Mouse (Mus musculus): Measurements from ENCODE around the gene Nat8l.

The Nat8l gene

DNA sequence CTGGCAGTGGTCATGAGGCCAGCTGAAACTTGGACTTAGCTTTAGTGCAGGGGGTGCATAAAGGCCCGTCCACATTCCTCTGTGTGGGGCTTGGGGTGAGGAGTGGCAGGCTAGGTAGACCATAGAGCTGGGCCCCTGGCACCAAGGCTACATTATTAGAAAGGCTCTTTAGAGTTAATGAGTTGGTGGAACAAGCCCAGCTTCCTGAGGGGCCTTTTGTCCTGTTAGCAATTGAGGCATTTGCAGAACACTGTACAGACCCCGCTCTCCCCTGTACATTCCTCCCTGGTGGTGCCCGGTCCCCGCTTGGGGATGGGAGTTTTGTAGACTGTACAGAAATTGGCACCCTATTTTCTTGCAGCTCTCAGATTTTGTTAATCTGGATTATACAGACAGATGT lies 6.9 kb downstream of the Nat8l start:
- DNase-seq (ENCODE audit: low spot score) = no peak

DNA sequence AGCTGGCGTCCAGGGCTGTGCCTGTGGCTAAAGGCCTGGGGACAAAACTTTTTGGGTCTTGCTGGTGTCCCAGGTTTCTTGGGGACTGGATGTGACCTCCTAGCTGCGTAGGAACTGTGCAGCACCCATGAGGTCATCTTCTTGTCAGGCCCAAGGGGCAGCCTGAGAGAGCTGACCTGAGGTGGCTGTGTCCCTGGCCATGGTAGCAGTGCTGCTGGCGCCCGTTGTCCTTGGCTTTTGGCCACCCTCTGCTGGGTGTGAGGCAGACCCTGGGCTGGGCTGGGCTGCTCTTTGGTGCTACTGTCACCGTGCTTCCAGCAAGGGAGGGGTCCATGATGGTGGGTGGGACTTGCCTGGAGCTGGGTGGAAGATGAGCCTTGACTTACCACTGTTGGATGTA lies 8.8 kb downstream of the Nat8l start:
- DNase-seq (ENCODE audit: low spot score) = no peak

DNA sequence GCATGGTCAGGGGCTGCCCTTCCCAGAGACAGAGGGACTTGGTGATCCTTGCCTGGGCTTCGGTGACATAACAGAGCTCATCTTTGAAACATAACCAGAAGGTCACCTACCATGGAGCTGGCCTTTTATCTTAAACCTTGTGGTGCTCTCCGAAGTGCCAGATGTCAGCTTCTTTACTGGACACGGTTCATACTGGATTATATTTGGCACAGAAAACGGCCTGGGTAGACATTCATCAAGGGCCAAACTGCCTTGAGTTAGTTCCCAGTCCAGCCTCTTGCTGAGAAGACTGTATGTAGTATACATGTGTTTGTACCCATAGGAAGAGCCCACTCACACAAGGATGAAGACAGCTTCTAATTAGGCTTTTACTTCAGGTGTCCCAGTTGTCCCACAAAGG lies 11.0 kb downstream of the Nat8l start:
- DNase-seq (ENCODE audit: low spot score) = no peak

DNA sequence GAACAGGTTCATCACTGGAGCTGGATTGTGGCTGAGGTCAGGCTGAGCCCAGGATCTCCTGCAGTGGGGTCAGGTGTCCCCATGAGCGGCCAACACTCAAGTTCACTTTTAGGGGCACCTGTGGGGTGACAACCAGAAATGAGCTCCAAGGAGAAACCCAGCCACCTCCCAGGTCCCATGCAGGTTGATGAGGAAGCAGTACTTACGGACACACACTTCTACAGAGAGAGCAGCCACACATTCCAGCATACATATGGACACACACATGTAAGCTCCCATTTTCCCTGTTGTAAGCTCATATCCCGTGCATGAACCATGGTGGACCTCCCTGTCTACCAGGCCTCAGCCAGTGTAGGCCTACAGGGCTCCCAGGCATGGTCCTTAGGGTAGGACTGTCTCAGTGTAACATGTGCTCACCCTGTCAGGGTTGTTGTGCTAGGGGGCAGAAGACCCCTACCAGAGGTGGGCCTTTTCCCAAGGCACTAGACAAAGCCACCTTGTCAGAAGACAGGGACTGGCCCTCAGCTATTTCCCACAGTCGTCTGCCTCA lies 11.7 kb downstream of the Nat8l start:
- DNase-seq (ENCODE audit: low spot score) = no peak

DNA sequence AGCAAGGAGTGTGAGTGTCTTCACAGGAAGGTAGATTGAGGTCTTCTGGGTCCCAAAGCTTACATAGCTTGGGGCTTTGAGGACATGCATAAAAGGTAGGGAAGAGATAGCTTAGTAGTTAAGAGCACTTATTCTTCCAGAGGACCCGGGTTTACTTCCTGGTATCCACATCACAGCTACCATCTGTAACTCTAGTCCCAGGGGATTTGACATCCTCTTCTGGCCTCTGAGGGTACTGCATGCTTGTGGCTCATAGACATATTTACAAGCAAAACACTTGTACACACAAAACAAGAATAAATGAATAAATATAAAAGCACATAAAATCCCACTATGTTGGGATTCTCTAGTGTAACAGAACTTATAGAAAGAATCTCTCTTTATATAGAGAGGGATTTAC lies 18.9 kb downstream of the Nat8l start:
- no peak for DNase-seq (ENCODE audit: low spot score)

DNA sequence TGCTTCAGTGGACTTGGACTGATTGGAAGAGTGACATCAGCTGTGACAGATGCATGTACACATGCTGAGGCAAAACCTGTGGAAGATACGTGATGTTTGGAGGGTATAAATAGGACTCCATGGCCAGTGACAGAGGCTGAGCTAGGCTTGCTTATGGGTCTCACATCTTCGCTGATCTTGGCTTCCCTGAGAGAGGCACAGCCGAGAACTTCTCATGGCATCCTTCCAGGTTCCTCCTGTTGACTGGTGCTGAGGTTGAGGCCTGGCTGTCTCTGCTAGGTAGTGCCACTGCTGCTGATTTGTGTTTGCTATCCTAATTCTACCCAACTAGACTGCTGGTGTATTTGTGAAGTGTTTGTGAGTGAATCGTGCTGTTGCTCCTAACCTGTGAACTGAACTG lies 23.2 kb downstream of the Nat8l start:
- DNase-seq (ENCODE audit: low spot score) = no peak

DNA sequence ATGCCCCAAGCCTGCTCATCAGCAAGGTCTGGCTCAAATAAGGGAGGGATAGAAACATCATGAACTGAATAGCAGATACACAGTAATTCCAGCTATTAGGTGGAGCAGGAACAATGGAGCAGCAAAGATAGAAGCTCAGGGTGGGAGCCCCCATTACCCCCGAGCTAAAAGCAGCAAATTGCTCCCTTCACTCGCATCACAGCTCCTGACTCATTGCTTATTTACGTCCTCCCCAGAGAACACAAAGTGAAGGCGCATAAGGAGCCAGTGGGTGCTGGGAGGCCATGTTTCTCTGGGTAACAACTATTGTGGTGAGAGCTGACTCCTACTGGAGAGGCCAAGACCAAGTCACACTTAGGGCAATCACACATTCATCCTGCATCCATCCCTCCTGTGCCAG lies 34.3 kb downstream of the Nat8l start:
- no peak for DNase-seq (ENCODE audit: low spot score)

DNA sequence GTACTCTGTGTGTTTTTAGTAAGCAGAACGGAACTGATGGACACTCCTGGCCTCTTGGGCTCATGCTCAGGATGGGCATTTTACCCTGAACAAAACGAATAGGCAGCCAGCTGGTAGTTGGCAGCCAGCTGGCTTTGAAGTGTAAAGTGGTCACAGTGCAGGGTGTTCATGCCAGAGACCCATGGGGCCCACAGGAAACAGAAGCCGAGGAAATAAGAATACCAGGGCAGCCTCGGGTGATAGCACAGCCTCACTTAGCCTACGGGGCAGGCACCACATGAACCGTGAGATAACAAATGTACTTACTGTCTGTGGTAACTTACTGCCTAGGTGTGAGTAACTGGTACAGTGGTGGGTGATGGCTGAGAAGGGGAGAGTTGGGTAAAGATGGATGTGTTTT lies 35.2 kb downstream of the Nat8l start:
- DNase-seq (ENCODE audit: low spot score) = no peak

DNA sequence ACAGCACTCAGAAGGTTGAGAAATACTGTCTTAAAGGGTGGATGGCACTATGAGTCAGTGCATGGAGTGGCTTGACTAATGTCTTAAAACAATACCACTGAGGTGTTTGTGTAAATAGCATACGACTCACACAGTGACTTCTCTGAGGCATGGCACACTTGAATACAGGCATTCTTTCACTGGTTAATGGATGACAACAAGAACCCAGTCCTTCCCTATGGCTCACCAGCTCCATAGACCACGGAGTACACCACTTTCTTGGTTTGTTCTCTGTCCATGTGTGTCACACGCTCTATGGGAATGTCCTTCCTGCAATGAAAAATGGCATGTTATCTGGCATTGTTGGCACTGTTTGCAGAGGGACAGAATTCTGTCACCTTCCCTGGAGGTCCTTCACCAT lies 36.7 kb downstream of the Nat8l start:
- DNase-seq (ENCODE audit: low spot score) = no peak

All from spleen, adult 12 weeks (tissue).